Comparison of ENCODE assay signal across 8 mouse cellular contexts in the genomic region with DNA sequence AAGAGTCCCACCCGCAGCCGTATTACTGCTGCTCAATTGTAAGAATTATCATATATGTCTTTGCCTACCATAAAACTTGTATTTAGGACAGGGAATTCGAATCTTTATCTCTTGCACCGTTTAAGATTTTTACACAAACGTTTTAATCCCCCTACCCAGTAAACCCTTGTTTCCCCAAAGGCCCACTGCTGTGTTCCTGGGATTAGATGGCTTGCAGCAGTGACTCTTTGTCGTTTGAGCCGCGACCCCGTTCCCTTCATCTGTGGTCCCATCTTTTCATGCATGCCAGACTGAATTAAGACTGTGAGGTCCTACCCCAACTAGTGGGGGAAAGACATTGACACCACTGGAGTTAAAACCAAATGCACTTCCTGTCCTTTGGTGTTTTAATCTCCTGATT. TPM values are rescaled to one million over a fixed set of nuclear protein-coding genes. Genes with fewer than 3 reads are reported as not detected.
DNase-seq lines count a peak whose midpoint lies in the region; ATAC-seq and TF ChIP-seq lines count a peak whose summit lies in the region.

No protein-coding gene starts in this region.

- H3K4me1 ChIP-seq in lung, adult 2 months (ENCODE audit: control insufficient read depth, insufficient read depth, low read length) = peaks cover 8% of the 10 kb centered on the region
- peaks cover 12% of the 10 kb centered on the region for H3K4me1 ChIP-seq in embryonic facial prominence, embryonic 14.5 days (ENCODE audit: control insufficient read depth, insufficient read depth, low read length)
- H3K4me1 ChIP-seq in limb, embryonic 10.5 days = peaks cover 21% of the 10 kb centered on the region
- peaks cover 35% of the 10 kb centered on the region for H3K4me1 ChIP-seq in neural tube, embryonic 15.5 days

- 3% methylated on average over 9 of the region's 9 CpGs for WGBS in lung, adult 2 months
- WGBS in embryonic facial prominence, embryonic 14.5 days = 2% methylated on average over 9 of the region's 9 CpGs
- WGBS in limb, embryonic 10.5 days = 4% methylated on average over 9 of the region's 9 CpGs
- 1% methylated on average over 9 of the region's 9 CpGs for WGBS in neural tube, embryonic 15.5 days

- H3K27me3 ChIP-seq in embryonic facial prominence, embryonic 14.5 days (replicated peaks; ENCODE audit: control insufficient read depth, insufficient read depth, low read length) = no peaks in the 10 kb centered on the region
- no peaks in the 10 kb centered on the region for H3K27me3 ChIP-seq in limb, embryonic 10.5 days (ENCODE audit: low read depth, poor library complexity, severe bottlenecking)
- H3K27me3 ChIP-seq in neural tube, embryonic 15.5 days (replicated peaks) = no peaks in the 10 kb centered on the region

- ATAC-seq in embryonic facial prominence, embryonic 14.5 days (ENCODE audit: low read depth) = no peak
- ATAC-seq in neural tube, embryonic 15.5 days (ENCODE audit: low FRiP score) = no peak

- peaks cover 33% of the 10 kb centered on the region for H3K36me3 ChIP-seq in embryonic facial prominence, embryonic 14.5 days (ENCODE audit: control insufficient read depth, insufficient read depth, low read length)
- H3K36me3 ChIP-seq in limb, embryonic 10.5 days = peaks cover 34% of the 10 kb centered on the region
- H3K36me3 ChIP-seq in neural tube, embryonic 15.5 days = peaks cover 23% of the 10 kb centered on the region

- peak overlapping the region; percentile 78 for H3K4me3 ChIP-seq in lung, adult 2 months (replicated peaks; ENCODE audit: extremely low read depth, low read depth, low read length)
- peak overlapping the region; percentile 96 for H3K4me3 ChIP-seq in embryonic facial prominence, embryonic 14.5 days (ENCODE audit: low read depth, low read length)
- peak overlapping the region; percentile 77 for H3K4me3 ChIP-seq in limb, embryonic 10.5 days
- H3K4me3 ChIP-seq in neural tube, embryonic 15.5 days (replicated peaks) = peak overlapping the region; percentile 80

- H3K9me3 ChIP-seq in embryonic facial prominence, embryonic 14.5 days (ENCODE audit: control insufficient read depth, low read length) = no peaks in the 10 kb centered on the region
- no peaks in the 10 kb centered on the region for H3K9me3 ChIP-seq in limb, embryonic 10.5 days (replicated peaks)
- H3K9me3 ChIP-seq in neural tube, embryonic 15.5 days (replicated peaks) = no peaks in the 10 kb centered on the region

- H3K4me2 ChIP-seq in embryonic facial prominence, embryonic 14.5 days (ENCODE audit: low read depth, low read length) = peak overlapping the region; percentile 86
- H3K4me2 ChIP-seq in neural tube, embryonic 15.5 days = peak overlapping the region; percentile 69

- TF ChIP-seq CTCF in lung, adult 2 months (IDR thresholded peaks at IDR 0.05; ENCODE audit: insufficient read depth, low read length) = no peak

- H3K9ac ChIP-seq in embryonic facial prominence, embryonic 14.5 days (ENCODE audit: low read depth, low read length) = peak overlapping the region; percentile 80
- H3K9ac ChIP-seq in neural tube, embryonic 15.5 days (replicated peaks) = peak overlapping the region; percentile 89

- no peak for DNase-seq in lung, adult 2 months
- no peak for DNase-seq in lung, postnatal 36 days
- no peak for DNase-seq in embryonic facial prominence, embryonic 14.5 days (ENCODE audit: low spot score)
- peak; percentile 42 for DNase-seq in limb, embryonic 10.5 days (ENCODE audit: low spot score)
- DNase-seq in adipocyte (ENCODE audit: low spot score) = no peak
- DNase-seq in urinary bladder, postnatal 10 days (ENCODE audit: low spot score) = no peak
- no peak for DNase-seq in B cell, adult 2 months

- no peak for TF ChIP-seq POLR2A in lung, adult 2 months (IDR thresholded peaks at IDR 0.05; ENCODE audit: borderline replicate concordance, extremely low read depth, low read depth, low read length)

- peak overlapping the region; percentile 96 for H3K27ac ChIP-seq in embryonic facial prominence, embryonic 14.5 days (replicated peaks; ENCODE audit: low read depth, low read length)
- H3K27ac ChIP-seq in limb, embryonic 10.5 days = peak overlapping the region; percentile 98
- peak overlapping the region; percentile 100 for H3K27ac ChIP-seq in neural tube, embryonic 15.5 days (replicated peaks)

RNA-seq across cellular contexts. Expression of a gene that starts 0.9 kb away (rescaled TPM):
- 27.4 and 38.0 TPM in 2 replicates for polyA plus RNA-seq in lung, adult 2 months (2012; rRNA removed)
- 528 and 592 TPM in 2 replicates for polyA plus RNA-seq in embryonic facial prominence, embryonic 14.5 days (2014; fragmentation: Nextera tagmentation; extraction: Ambion mirVana)
- polyA plus RNA-seq in limb, embryonic 10.5 days (2016; fragmentation: Nextera tagmentation; extraction: Ambion mirVana) = 979 and 1,015 TPM in 2 replicates
- polyA plus RNA-seq in neural tube, embryonic 15.5 days (2015; fragmentation: Nextera tagmentation; extraction: Ambion mirVana) = 273 and 319 TPM in 2 replicates

RNA-seq across cellular contexts. Expression of a gene that starts 16.7 kb away (rescaled TPM):
- 81.5 and 84.8 TPM in 2 replicates for polyA plus RNA-seq in lung, adult 2 months (2012; rRNA removed)
- 61.3 and 63.0 TPM in 2 replicates for polyA plus RNA-seq in embryonic facial prominence, embryonic 14.5 days (2014; fragmentation: Nextera tagmentation; extraction: Ambion mirVana)
- polyA plus RNA-seq in limb, embryonic 10.5 days (2016; fragmentation: Nextera tagmentation; extraction: Ambion mirVana) = 78.2 and 79.6 TPM in 2 replicates
- 169 and 199 TPM in 2 replicates for polyA plus RNA-seq in neural tube, embryonic 15.5 days (2015; fragmentation: Nextera tagmentation; extraction: Ambion mirVana)

RNA-seq across cellular contexts. Expression of a gene that starts 46.1 kb away (rescaled TPM):
- polyA plus RNA-seq in lung, adult 2 months (2012; rRNA removed) = 24.5 and 27.4 TPM in 2 replicates
- 107 and 108 TPM in 2 replicates for polyA plus RNA-seq in embryonic facial prominence, embryonic 14.5 days (2014; fragmentation: Nextera tagmentation; extraction: Ambion mirVana)
- 123 and 146 TPM in 2 replicates for polyA plus RNA-seq in limb, embryonic 10.5 days (2016; fragmentation: Nextera tagmentation; extraction: Ambion mirVana)
- polyA plus RNA-seq in neural tube, embryonic 15.5 days (2015; fragmentation: Nextera tagmentation; extraction: Ambion mirVana) = 199 and 230 TPM in 2 replicates
